Mouse (Mus musculus) hindbrain, postnatal 0 days (tissue): ENCODE measurements around the gene Slco1a5. TPM values are rescaled to one million over a fixed set of nuclear protein-coding genes. Genes with fewer than 3 reads are reported as not detected.

Experiments used
- ATAC-seq: fragments of 200-750 bp; cut with Nextera tagmentation; 2 replicates; pipeline ENCODE4 v1.8.0; 2017; ENCODE audit warnings: mild to moderate bottlenecking, moderate TSS enrichment, moderate library complexity
- DNase-seq: peaks from one replicate; pipeline ENCODE4 v3.0.0-alpha.2; 2015; ENCODE audit warnings: low spot score
- H3K27ac ChIP-seq: fragments of 300-500 bp; sonication (generic); 2 replicates; pipeline ENCODE4 v1.5.1; 2014; ENCODE audit warnings: mild to moderate bottlenecking
- H3K27me3 ChIP-seq: fragments of 300-500 bp; sonication (generic); 2 replicates; pipeline ENCODE4 v1.6.1; 2014; ENCODE audit warnings: low read length, mixed read lengths; ENCODE audit not compliant: insufficient read depth
- H3K36me3 ChIP-seq: fragments of 300-500 bp; sonication (generic); 2 replicates; pipeline ENCODE4 v1.6.1; 2014; ENCODE audit warnings: low read length, mixed read lengths; ENCODE audit not compliant: insufficient read depth
- H3K4me1 ChIP-seq: fragments of 300-500 bp; sonication (generic); 2 replicates; pipeline ENCODE4 v1.6.1; 2014; ENCODE audit warnings: antibody characterized with exemption, low read length, mixed read lengths; ENCODE audit not compliant: insufficient read depth
- H3K4me2 ChIP-seq: fragments of 300-500 bp; sonication (generic); 2 replicates; pipeline ENCODE4 v1.6.1; 2014; ENCODE audit warnings: low read depth, mild to moderate bottlenecking, low read length, moderate library complexity, mixed read lengths
- H3K4me3 ChIP-seq: fragments of 300-500 bp; sonication (generic); 2 replicates; pipeline ENCODE4 v1.5.1; 2014; ENCODE audit warnings: low read length
- H3K9ac ChIP-seq: fragments of 300-500 bp; sonication (generic); replicated peaks from 2 replicates; pipeline ENCODE4 v1.6.1; 2014; ENCODE audit warnings: mild to moderate bottlenecking, low read length, moderate library complexity, mixed read lengths
- H3K9me3 ChIP-seq: fragments of 300-500 bp; sonication (generic); 2 replicates; pipeline ENCODE4 v1.6.1; 2016; ENCODE audit warnings: low read length, mixed read lengths
- CTCF ChIP-seq: IDR thresholded peaks from 2 replicates; pipeline ENCODE4 v1.5.1; 2016; ENCODE audit warnings: antibody characterized with exemption, control low read depth, low read depth
- WGBS: fragments of 180-500 bp; shearing (Covaris S2); extraction: QIAGEN DNeasy Blood & Tissue Kit; methylation state at CpG from one replicate; pipeline ENCODE4 v1.1.7; 2014; 5-methylcytosine and 5-hydroxymethylcytosine counted together
- polyA plus RNA-seq: library from polyadenylated mRNA; unstranded; fragments of >200 nt; fragmentation: Nextera tagmentation; extraction: Ambion mirVana; gene quantifications from 2 replicates; pipeline ENCODE4 v1.2.1, GENCODE M21; 2015
- total RNA-seq: library from RNA; depleted of rRNA; stranded (reverse); fragments of >200 nt; gene quantifications from 2 replicates; pipeline ENCODE4 v1.2.3, GENCODE M21; 2014; rRNA removed

Gene Slco1a5
- total and polyA plus RNA-seq, 2 experiments from 2014 or later: 0.96 to 1.3 TPM

DNA sequence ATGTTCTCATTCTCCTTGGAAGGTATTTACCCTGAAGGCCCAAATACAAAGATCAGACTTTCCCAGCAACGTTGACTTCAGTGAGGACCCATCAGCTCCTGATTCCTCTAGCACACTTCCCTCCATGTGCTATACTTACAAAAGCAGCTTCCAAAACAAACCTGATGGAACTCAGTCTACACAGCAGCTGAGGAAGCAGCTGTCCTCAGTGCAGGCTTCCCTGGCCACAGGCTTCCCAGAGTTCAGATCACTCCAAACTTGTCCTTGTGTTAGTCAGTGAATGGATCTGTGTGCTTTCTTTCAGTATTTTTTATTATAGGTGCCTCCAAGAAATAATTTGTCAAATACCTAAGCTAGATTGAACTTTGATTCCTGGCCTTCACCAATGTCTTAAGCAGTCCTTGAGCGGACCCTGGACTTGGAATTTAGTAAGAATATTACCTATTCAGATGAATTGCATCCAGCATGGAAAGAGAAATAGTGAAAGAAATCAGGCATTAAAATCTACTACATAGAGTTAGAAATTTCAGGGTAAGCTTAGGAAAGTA is 136.8 kb downstream of the Slco1a5 start:
- Histone ChIP-seq H3K27me3 (no peaks in the 10 kb centered on the region), H3K4me2 (no peak overlapping the region), H3K9ac (no peak overlapping the region), H3K9me3 (no peaks in the 10 kb centered on the region), H3K4me3 (no peak overlapping the region), H3K36me3 (no peaks in the 10 kb centered on the region), H3K27ac (no peak overlapping the region), H3K4me1 (no peaks in the 10 kb centered on the region)
- TF ChIP-seq CTCF: no peak
- WGBS: 82% methylated on average over 2 of the region's 2 CpGs
- no peak for ATAC-seq
- no peak for DNase-seq

Other genes starting within 250 kb of the Slco1a5 start
- gene Slco1a6, start 114.5 kb downstream of the Slco1a5 start, total RNA-seq: not detected in 2 replicates
- not detected in 2 replicates for gene Slco1a6, start 114.5 kb downstream of the Slco1a5 start, polyA plus RNA-seq
- gene Iapp, start 24.6 kb downstream of the Slco1a5 start, total RNA-seq: not detected in 2 replicates
- 0.21 and 0.41 TPM in 2 replicates for gene Iapp, start 24.6 kb downstream of the Slco1a5 start, polyA plus RNA-seq
- gene Pyroxd1, start 22.7 kb upstream of the Slco1a5 start, total RNA-seq: 8.3 and 12.0 TPM in 2 replicates
- 17.5 and 18.5 TPM in 2 replicates for gene Pyroxd1, start 22.7 kb upstream of the Slco1a5 start, polyA plus RNA-seq
- 17.4 and 25.4 TPM in 2 replicates for gene Recql, start 64.1 kb upstream of the Slco1a5 start, total RNA-seq
- gene Recql, start 64.1 kb upstream of the Slco1a5 start, polyA plus RNA-seq: 16.6 and 17.6 TPM in 2 replicates
- gene Golt1b, start 64.2 kb upstream of the Slco1a5 start, total RNA-seq: 36.4 and 49.7 TPM in 2 replicates
- 62.2 and 65.6 TPM in 2 replicates for gene Golt1b, start 64.2 kb upstream of the Slco1a5 start, polyA plus RNA-seq
- gene Spx, start 90.5 kb upstream of the Slco1a5 start, total RNA-seq: 0.75 and 3.6 TPM in 2 replicates
- gene Spx, start 90.5 kb upstream of the Slco1a5 start, polyA plus RNA-seq: 2.6 and 3.7 TPM in 2 replicates
- gene Gys2, start 150.1 kb upstream of the Slco1a5 start, total RNA-seq: 0.10 and 0.18 TPM in 2 replicates
- gene Gys2, start 150.1 kb upstream of the Slco1a5 start, polyA plus RNA-seq: 0.38 TPM in 1 of 2 replicates, not detected in the other
- gene Ldhb, start 185.0 kb upstream of the Slco1a5 start, total RNA-seq: 201 and 230 TPM in 2 replicates
- 663 and 664 TPM in 2 replicates for gene Ldhb, start 185.0 kb upstream of the Slco1a5 start, polyA plus RNA-seq
- 10.1 and 13.7 TPM in 2 replicates for gene Kcnj8, start 248.6 kb upstream of the Slco1a5 start, total RNA-seq
- 7.7 and 8.8 TPM in 2 replicates for gene Kcnj8, start 248.6 kb upstream of the Slco1a5 start, polyA plus RNA-seq